Mouse (Mus musculus): ENCODE measurements around the gene Pitpnm3. TPM values are rescaled to one million over a fixed set of nuclear protein-coding genes. Genes with fewer than 3 reads are reported as not detected.
A peak's percentile ranks its signal among the peaks of the same experiment; 100 is the strongest.

Pitpnm3 gene
- polyA plus RNA-seq, 1 experiment = 55.9 TPM

DNA sequence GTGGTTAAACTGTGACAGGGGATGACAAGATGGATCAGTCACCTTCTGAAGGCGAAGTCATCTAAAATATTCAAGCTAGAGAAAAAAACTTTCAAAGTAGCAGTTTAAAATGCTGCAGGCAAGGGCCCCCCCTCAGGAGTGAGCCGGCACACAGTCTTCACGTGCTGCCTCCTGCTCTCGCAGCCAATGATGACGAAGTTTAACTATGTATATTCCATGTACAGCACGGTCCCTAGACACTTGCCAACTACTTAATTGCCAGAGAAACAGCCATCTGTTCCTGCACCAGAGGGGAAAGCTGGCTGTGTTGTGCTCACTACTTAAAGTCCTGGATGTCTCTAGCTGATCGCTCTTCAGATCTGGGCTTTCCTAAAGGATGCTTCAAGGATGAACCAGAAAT lies 67.6 kb downstream of the Pitpnm3 start:
- no peak overlapping the region for H3K4me3 ChIP-seq (replicated peaks; ENCODE audit: insufficient read depth, low read depth, low read length)
- peaks cover 38% of the 10 kb centered on the region for H3K4me1 ChIP-seq (ENCODE audit: control insufficient read depth, insufficient read depth, low read length)
- DNase-seq = peak; percentile 66 to 87
- H3K27ac ChIP-seq (ENCODE audit: insufficient read depth, low read length) = peak overlapping the region; percentile 14; the same call in 1 of the 2 replicates
- no peak for TF ChIP-seq POLR2A (IDR thresholded peaks at IDR 0.05; ENCODE audit: borderline replicate concordance, insufficient read depth, low read length)
- TF ChIP-seq CTCF (IDR thresholded peaks at IDR 0.05; ENCODE audit: borderline replicate concordance, insufficient read depth, low read depth, low read length) = no peak
- 11% methylated on average over 7 of the region's 7 CpGs for WGBS
- no peaks in the 10 kb centered on the region for H3K27me3 ChIP-seq (ENCODE audit: control insufficient read depth, insufficient read depth, low read length)

DNA sequence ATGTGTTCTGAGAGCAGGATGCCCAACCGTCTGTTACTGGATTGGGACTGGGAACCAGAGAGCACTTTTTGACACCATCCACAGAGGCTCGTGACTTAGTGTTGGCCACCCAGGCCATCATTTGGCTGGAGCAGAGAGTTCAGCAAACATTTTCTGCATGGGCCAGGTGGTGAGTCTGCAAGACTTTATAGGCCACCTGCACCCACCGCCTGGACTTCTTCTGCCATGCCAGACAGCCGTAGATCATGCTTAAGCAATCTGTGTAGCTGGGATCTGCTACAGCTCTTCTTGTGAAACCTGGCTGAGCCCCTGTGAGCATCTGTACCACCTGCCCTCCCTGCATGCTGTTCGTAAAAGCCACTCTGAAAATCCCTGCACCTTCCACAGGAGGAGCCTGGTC lies 68.3 kb downstream of the Pitpnm3 start:
- 14% methylated on average over 5 of the region's 5 CpGs for WGBS
- H3K27ac ChIP-seq (ENCODE audit: insufficient read depth, low read length) = peak overlapping the region; percentile 14; the same call in 1 of the 2 replicates
- H3K27me3 ChIP-seq (ENCODE audit: control insufficient read depth, insufficient read depth, low read length) = no peaks in the 10 kb centered on the region
- no peak overlapping the region for H3K4me3 ChIP-seq (replicated peaks; ENCODE audit: insufficient read depth, low read depth, low read length)
- TF ChIP-seq POLR2A (IDR thresholded peaks at IDR 0.05; ENCODE audit: borderline replicate concordance, insufficient read depth, low read length) (no peak), CTCF (IDR thresholded peaks at IDR 0.05; ENCODE audit: borderline replicate concordance, insufficient read depth, low read depth, low read length) (no peak)
- peak; percentile 70 to 82 for DNase-seq
- H3K4me1 ChIP-seq (ENCODE audit: control insufficient read depth, insufficient read depth, low read length) = peaks cover 34% of the 10 kb centered on the region

DNA sequence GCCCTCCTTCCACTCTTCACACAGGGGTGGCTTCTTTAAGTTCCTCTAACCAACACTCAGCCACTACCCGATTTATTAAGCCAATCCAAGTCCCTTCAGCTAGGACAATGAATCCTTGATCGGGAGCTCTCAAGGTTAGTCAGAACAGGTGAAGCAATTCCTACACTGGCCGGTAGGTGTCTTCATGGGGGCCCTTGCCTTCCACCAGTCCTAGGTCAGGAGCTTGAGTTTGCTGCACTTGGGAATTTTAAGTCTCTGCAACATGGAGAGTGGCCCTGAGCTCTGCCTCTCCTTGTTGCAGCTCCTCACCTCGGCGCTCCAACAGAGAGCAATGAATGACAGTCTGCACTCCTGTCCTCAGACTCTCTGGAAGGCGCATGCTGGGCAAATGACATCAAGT lies 69.2 kb downstream of the Pitpnm3 start:
- no peaks in the 10 kb centered on the region for H3K27me3 ChIP-seq (ENCODE audit: control insufficient read depth, insufficient read depth, low read length)
- no peak overlapping the region for H3K4me3 ChIP-seq (replicated peaks; ENCODE audit: insufficient read depth, low read depth, low read length)
- H3K4me1 ChIP-seq (ENCODE audit: control insufficient read depth, insufficient read depth, low read length) = peaks cover 37% of the 10 kb centered on the region
- H3K27ac ChIP-seq (ENCODE audit: insufficient read depth, low read length) = no peak overlapping the region
- TF ChIP-seq POLR2A (IDR thresholded peaks at IDR 0.05; ENCODE audit: borderline replicate concordance, insufficient read depth, low read length) = no peak
- TF ChIP-seq CTCF (IDR thresholded peaks at IDR 0.05; ENCODE audit: borderline replicate concordance, insufficient read depth, low read depth, low read length) = peak; percentile 64
- WGBS = 61% methylated on average over 6 of the region's 6 CpGs
- DNase-seq = peak; percentile 56 to 64

DNA sequence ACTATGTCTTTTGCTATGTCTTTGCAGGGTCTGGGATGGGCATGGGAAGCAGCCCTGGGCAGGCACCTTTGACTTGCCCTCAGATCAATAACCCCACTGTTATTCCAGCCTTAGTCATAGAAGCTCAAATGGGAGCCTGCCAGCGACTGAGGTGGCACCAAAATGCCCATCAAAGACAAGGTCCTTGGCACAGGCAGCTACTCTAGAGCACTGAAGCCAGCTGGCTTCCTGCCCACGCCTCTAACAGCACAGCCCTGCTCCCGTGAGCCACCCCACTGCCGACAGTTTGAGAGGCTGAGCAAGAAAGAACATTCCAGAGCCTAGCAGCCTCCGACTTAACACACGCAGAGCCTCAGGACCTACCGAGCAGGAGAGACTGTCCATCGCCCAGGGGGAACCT lies 70.5 kb downstream of the Pitpnm3 start:
- 13% methylated on average over 8 of the region's 8 CpGs for WGBS
- Histone ChIP-seq H3K4me1 (ENCODE audit: control insufficient read depth, insufficient read depth, low read length) (peaks cover 40% of the 10 kb centered on the region), H3K27ac (ENCODE audit: insufficient read depth, low read length) (no peak overlapping the region)

DNA sequence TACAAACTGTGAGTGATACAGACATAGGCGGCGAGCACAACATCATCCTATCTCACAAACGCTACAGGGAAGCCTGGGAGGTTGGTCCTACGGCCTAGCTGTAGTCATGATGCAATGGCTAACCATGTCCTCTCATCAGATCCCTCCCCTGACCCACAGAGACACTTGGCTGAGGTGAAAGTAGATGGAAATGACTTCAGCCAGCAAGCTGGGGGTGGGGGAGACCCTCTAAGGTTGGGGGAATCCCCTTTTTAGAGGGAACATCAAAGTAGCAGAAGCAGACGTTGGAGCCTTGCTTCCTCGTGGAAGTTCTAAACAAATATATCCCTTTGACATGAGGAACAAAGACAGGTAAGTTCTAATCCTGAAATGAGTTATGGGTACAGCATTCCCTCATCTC lies 71.2 kb downstream of the Pitpnm3 start:
- Histone ChIP-seq H3K4me1 (ENCODE audit: control insufficient read depth, insufficient read depth, low read length) (peaks cover 40% of the 10 kb centered on the region), H3K4me3 (replicated peaks; ENCODE audit: insufficient read depth, low read depth, low read length) (no peak overlapping the region), H3K27me3 (ENCODE audit: control insufficient read depth, insufficient read depth, low read length) (no peaks in the 10 kb centered on the region), H3K27ac (ENCODE audit: insufficient read depth, low read length) (no peak overlapping the region)
- WGBS = 94% methylated on average over 6 of the region's 6 CpGs
- TF ChIP-seq CTCF (IDR thresholded peaks at IDR 0.05; ENCODE audit: borderline replicate concordance, insufficient read depth, low read depth, low read length) (no peak), POLR2A (IDR thresholded peaks at IDR 0.05; ENCODE audit: borderline replicate concordance, insufficient read depth, low read length) (no peak)
- no peak for DNase-seq

More for the DNA sequence above, 70.5 kb downstream of the Pitpnm3 start:
- DNase-seq = peak; percentile 74 to 83
- TF ChIP-seq POLR2A (IDR thresholded peaks at IDR 0.05; ENCODE audit: borderline replicate concordance, insufficient read depth, low read length) = no peak
- TF ChIP-seq CTCF (IDR thresholded peaks at IDR 0.05; ENCODE audit: borderline replicate concordance, insufficient read depth, low read depth, low read length) = no peak
- Histone ChIP-seq H3K27me3 (ENCODE audit: control insufficient read depth, insufficient read depth, low read length) (no peaks in the 10 kb centered on the region), H3K4me3 (replicated peaks; ENCODE audit: insufficient read depth, low read depth, low read length) (no peak overlapping the region)

DNA sequence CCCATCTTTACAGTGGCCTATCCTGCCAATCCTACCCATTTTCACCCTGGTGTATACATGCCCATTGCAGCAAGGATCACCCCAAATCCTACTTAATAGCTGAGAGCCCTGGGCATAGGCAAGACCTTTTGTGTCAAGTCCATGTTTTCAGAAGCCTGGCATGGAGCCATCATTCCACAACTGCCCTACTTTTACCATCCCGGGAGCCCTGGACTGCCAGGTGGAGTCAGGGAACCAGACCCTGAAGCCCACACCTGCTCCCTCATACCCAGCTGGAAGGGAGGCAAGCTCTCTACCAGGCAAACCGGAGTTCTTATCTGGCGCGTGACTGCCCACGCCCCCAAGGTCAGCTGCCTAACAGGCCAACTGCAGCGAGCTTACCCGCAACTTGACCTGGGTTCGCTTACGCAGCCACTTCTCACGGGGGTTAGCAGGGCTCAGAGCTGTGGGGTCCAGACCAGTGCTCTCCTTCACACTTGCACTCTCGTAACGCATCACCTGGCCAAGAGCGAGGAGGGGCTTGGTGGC lies 74.4 kb downstream of the Pitpnm3 start:
- H3K27me3 ChIP-seq (ENCODE audit: control insufficient read depth, insufficient read depth, low read length) = no peaks in the 10 kb centered on the region
- 77% methylated on average over 13 of the region's 13 CpGs for WGBS

DNA sequence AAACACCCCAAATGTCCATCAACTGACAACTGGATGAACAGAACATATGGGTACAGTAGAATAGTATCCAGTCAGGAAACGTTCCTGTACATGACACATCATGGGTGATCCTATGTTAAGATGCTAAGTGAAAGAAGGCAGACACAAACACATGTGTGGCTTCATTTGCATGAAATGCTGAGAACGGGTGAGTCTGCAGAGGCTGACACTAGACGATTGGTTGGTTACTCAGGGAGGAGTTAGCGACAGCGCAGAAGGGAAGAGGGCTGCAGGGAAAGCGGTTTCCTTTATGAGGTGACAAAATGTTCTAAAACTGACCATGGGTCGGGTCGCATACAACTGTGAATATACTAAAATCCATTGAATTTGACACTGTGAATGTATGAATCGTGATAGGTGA lies 75.2 kb downstream of the Pitpnm3 start:
- no peak overlapping the region for H3K27ac ChIP-seq (ENCODE audit: insufficient read depth, low read length)
- no peaks in the 10 kb centered on the region for H3K27me3 ChIP-seq (ENCODE audit: control insufficient read depth, insufficient read depth, low read length)
- TF ChIP-seq POLR2A (IDR thresholded peaks at IDR 0.05; ENCODE audit: borderline replicate concordance, insufficient read depth, low read length) (no peak), CTCF (IDR thresholded peaks at IDR 0.05; ENCODE audit: borderline replicate concordance, insufficient read depth, low read depth, low read length) (no peak)
- DNase-seq = no peak
- 91% methylated on average over 9 of the region's 9 CpGs for WGBS
- peaks cover 13% of the 10 kb centered on the region for H3K4me1 ChIP-seq (ENCODE audit: control insufficient read depth, insufficient read depth, low read length)
- no peak overlapping the region for H3K4me3 ChIP-seq (replicated peaks; ENCODE audit: insufficient read depth, low read depth, low read length)

More for the DNA sequence above, 74.4 kb downstream of the Pitpnm3 start:
- Histone ChIP-seq H3K4me3 (replicated peaks; ENCODE audit: insufficient read depth, low read depth, low read length) (no peak overlapping the region), H3K4me1 (ENCODE audit: control insufficient read depth, insufficient read depth, low read length) (peaks cover 18% of the 10 kb centered on the region), H3K27ac (ENCODE audit: insufficient read depth, low read length) (no peak overlapping the region)
- no peak for TF ChIP-seq POLR2A (IDR thresholded peaks at IDR 0.05; ENCODE audit: borderline replicate concordance, insufficient read depth, low read length)
- TF ChIP-seq CTCF (IDR thresholded peaks at IDR 0.05; ENCODE audit: borderline replicate concordance, insufficient read depth, low read depth, low read length) = no peak
- DNase-seq = peak in 1 of 2 experiments; percentile 42

DNA sequence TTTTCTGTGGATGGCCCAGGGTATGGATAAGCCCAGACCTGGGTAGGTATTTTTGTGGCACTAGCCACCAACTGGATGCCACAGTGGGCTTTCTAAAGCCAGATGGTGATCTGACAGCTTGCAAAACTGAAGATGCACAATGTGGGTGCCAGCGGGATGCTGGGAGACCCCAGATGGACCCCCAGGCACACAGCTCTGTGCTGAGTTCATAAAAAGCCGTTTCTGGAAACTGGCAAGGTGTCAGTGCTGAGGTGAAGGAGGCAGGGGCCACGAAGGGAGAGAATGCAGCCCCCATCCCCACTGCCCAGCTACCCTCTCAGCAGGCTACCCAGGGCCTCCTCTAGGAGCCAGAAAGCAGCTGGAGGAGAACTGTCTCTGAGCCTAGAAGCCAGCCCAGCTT lies 78.4 kb downstream of the Pitpnm3 start:
- no peaks in the 10 kb centered on the region for H3K27me3 ChIP-seq (ENCODE audit: control insufficient read depth, insufficient read depth, low read length)
- no peak overlapping the region for H3K27ac ChIP-seq (ENCODE audit: insufficient read depth, low read length)
- WGBS = 37% methylated on average over 3 of the region's 3 CpGs
- H3K4me1 ChIP-seq (ENCODE audit: control insufficient read depth, insufficient read depth, low read length) = peaks cover 7% of the 10 kb centered on the region
- no peak for TF ChIP-seq POLR2A (IDR thresholded peaks at IDR 0.05; ENCODE audit: borderline replicate concordance, insufficient read depth, low read length)
- TF ChIP-seq CTCF (IDR thresholded peaks at IDR 0.05; ENCODE audit: borderline replicate concordance, insufficient read depth, low read depth, low read length) = no peak
- no peak for DNase-seq
- no peak overlapping the region for H3K4me3 ChIP-seq (replicated peaks; ENCODE audit: insufficient read depth, low read depth, low read length)

All from cerebellum, adult 2 months (tissue).